Mouse (Mus musculus): ENCODE measurements at regions not wholly inside any gene's neighbourhood (a gene's known extent, or its start where the extent isn't known, plus 50 kb on each side); places are given as distances from the start of the nearest gene placed in this dataset.

- in situ Hi-C loops (cut with MboI; ENCODE audit: unreplicated experiment in 2 of 2), result no loop called here
Observed at GRCm38 (mm10) chr12:25668336-25668735, 571.4 kb upstream of the Id2 start.

- in situ Hi-C loops (cut with MboI; ENCODE audit: unreplicated experiment in 2 of 2), result no loop called here
Observed at GRCm38 (mm10) chr12:25654456-25654855, 557.5 kb upstream of the Id2 start.

- in situ Hi-C loops (cut with MboI; ENCODE audit: unreplicated experiment in 2 of 2), result no loop called here
Observed at GRCm38 (mm10) chr12:25650237-25650636, 553.3 kb upstream of the Id2 start.

GRCm38 (mm10) chr12:25628081-25628480 is 531.1 kb upstream of the Id2 start:
- in situ Hi-C loops (cut with MboI; ENCODE audit: unreplicated experiment in 2 of 2), result no loop called here

GRCm38 (mm10) chr12:25625858-25626257 is 528.9 kb upstream of the Id2 start:
- in situ Hi-C loops (cut with MboI; ENCODE audit: unreplicated experiment in 2 of 2), result no loop called here

GRCm38 (mm10) chr12:25623449-25623848 is 526.5 kb upstream of the Id2 start:
- in situ Hi-C loops (cut with MboI; ENCODE audit: unreplicated experiment in 2 of 2), result no loop called here

GRCm38 (mm10) chr12:25621142-25621541 is 524.2 kb upstream of the Id2 start:
- in situ Hi-C loops (cut with MboI; ENCODE audit: unreplicated experiment in 2 of 2), result no loop called here

- in situ Hi-C loops (cut with MboI; ENCODE audit: unreplicated experiment in 2 of 2), result no loop called here
Observed at GRCm38 (mm10) chr12:25617521-25617920, 520.6 kb upstream of the Id2 start.

- in situ Hi-C loops (cut with MboI; ENCODE audit: unreplicated experiment in 2 of 2), result no loop called here
Observed at GRCm38 (mm10) chr12:25615377-25615776, 518.4 kb upstream of the Id2 start.

GRCm38 (mm10) chr12:25613473-25613872 is 516.5 kb upstream of the Id2 start:
- in situ Hi-C loops (cut with MboI; ENCODE audit: unreplicated experiment in 2 of 2), result no loop called here

GRCm38 (mm10) chr12:25609045-25609444 is 512.1 kb upstream of the Id2 start:
- in situ Hi-C loops (cut with MboI; ENCODE audit: unreplicated experiment in 2 of 2), result no loop called here

- in situ Hi-C loops (cut with MboI; ENCODE audit: unreplicated experiment in 2 of 2), result no loop called here
Observed at GRCm38 (mm10) chr12:25605396-25605795, 508.5 kb upstream of the Id2 start.

GRCm38 (mm10) chr12:25590262-25590661 is 493.3 kb upstream of the Id2 start:
- in situ Hi-C loops (cut with MboI; ENCODE audit: unreplicated experiment in 2 of 2), result no loop called here

- in situ Hi-C loops (cut with MboI; ENCODE audit: unreplicated experiment in 2 of 2), result no loop called here
Observed at GRCm38 (mm10) chr12:25585746-25586145, 488.8 kb upstream of the Id2 start.

- in situ Hi-C loops (cut with MboI; ENCODE audit: unreplicated experiment in 2 of 2), result no loop called here
Observed at GRCm38 (mm10) chr12:25579407-25579806, 482.5 kb upstream of the Id2 start.

- in situ Hi-C loops (cut with MboI; ENCODE audit: unreplicated experiment in 2 of 2), result no loop called here
Observed at GRCm38 (mm10) chr12:25565131-25565530, 468.2 kb upstream of the Id2 start.

GRCm38 (mm10) chr12:25559601-25560000 is 462.7 kb upstream of the Id2 start:
- in situ Hi-C loops (cut with MboI; ENCODE audit: unreplicated experiment in 2 of 2), result no loop called here

GRCm38 (mm10) chr12:25553656-25554055 is 456.7 kb upstream of the Id2 start:
- in situ Hi-C loops (cut with MboI; ENCODE audit: unreplicated experiment in 2 of 2), result no loop called here

GRCm38 (mm10) chr12:25549735-25550134 is 452.8 kb upstream of the Id2 start:
- in situ Hi-C loops (cut with MboI; ENCODE audit: unreplicated experiment in 2 of 2), result no loop called here

GRCm38 (mm10) chr12:25544253-25544652 is 447.3 kb upstream of the Id2 start:
- in situ Hi-C loops (cut with MboI; ENCODE audit: unreplicated experiment in 2 of 2), result no loop called here

- in situ Hi-C loops (cut with MboI; ENCODE audit: unreplicated experiment in 2 of 2), result no loop called here
Observed at GRCm38 (mm10) chr12:25534620-25534950, 437.6 kb upstream of the Id2 start.

GRCm38 (mm10) chr12:25533709-25534619 is 437.0 kb upstream of the Id2 start:
- in situ Hi-C loops (cut with MboI; ENCODE audit: unreplicated experiment in 2 of 2), result no loop called here

GRCm38 (mm10) chr12:25530483-25530882 is 433.5 kb upstream of the Id2 start:
- in situ Hi-C loops (cut with MboI; ENCODE audit: unreplicated experiment in 2 of 2), result no loop called here
